Mouse (Mus musculus) adrenal gland, postnatal 25 days (tissue): ENCODE results near the gene Papss2. TPM values are rescaled to one million over a fixed set of nuclear protein-coding genes. Genes with fewer than 3 reads are reported as not detected.

Source experiments
- DNase-seq: peaks from one replicate; pipeline ENCODE4 v3.0.0; 2021; ENCODE audit warnings: mixed read lengths
- long read RNA-seq: library from polyadenylated mRNA; stranded (forward); transcript quantifications from one replicate; pipeline ENCODE4 v2.0.0, GENCODE M21; 2021
- total RNA-seq: library from RNA; stranded (reverse); gene quantifications from 2 replicates; pipeline ENCODE4 v1.2.3, GENCODE M21; 2021

Papss2 gene
- 13.4 and 16.4 TPM in 2 replicates for total RNA-seq
- long read RNA-seq, transcript Papss2-202 (12 exons, 2,047 nt), result major isoform, 6 of 20 reads
- long read RNA-seq, partial matches to known transcripts, result 9 of 20 reads
- long read RNA-seq, other reads (novel, unspliced or antisense), result 5 of 20 reads

DNA sequence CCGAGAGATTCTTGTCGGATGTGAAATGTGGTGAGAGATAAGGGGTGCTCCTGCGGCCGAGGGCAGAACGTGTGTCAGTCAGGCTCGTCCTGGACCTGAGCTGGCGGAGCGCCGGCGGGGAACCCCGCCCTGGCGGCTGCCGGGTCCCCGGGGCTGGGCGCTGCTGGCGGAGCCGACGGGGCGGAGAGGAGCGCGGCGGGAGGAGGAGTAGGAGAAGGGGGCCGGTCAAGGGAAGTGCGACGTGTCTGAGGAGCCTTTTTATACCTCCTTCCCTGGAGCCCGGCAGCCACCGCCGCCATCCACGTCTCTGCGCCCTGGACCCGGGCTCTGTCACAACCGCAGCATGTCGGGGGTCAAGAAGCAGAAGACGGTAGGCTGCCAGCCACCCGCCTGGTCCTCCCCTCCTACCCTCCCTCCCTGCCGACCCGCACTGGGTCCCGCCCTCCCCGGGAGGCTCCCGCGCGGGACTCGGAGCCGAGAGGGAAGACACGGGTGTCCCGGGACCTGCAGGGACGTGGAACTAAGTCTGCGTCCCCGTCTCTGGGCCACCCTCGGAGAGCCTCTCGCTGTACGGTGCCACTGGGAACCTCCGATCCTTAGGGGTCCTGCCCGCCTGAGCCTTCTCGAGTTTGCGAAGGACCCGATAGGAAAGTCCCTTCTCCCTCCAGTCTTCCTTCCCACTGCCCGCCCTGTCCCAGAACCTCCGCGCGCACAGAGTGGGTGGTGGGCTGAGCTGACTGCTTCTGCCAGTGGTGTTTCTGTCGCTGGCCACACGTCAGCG is at the start of gene Papss2:
Gene Papss2, plus strand, starts transcription at position 285 of the 781 bp plus-strand sequence.
- peak; percentile 83 for DNase-seq

GRCm38 (mm10) chr19:32547396-32547795 is 48.2 kb upstream of the Papss2 start:
- peak; percentile 8 for DNase-seq

DNA sequence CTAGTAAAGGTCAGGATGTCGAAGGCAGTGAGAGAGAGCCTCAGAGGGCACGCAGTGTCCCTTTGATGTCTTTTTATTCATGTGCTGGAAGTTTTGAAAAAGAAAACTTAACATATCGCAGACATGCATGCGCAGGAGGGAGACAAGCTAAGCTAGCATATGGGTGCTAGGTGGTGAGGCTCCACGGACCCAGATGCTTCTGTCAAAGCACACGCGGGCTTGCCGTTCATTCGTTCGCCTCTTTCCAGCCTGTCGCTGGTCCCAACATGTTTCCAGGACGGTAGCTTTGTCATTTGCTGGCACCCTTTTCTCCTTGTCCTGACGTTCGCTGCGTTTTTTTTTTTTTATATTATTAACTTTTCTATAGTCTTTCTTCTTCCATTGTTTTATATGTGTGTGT is 47.4 kb upstream of the Papss2 start:
- DNase-seq, result no peak

GRCm38 (mm10) chr19:32550446-32550845 is 45.1 kb upstream of the Papss2 start:
- DNase-seq, result no peak

DNA sequence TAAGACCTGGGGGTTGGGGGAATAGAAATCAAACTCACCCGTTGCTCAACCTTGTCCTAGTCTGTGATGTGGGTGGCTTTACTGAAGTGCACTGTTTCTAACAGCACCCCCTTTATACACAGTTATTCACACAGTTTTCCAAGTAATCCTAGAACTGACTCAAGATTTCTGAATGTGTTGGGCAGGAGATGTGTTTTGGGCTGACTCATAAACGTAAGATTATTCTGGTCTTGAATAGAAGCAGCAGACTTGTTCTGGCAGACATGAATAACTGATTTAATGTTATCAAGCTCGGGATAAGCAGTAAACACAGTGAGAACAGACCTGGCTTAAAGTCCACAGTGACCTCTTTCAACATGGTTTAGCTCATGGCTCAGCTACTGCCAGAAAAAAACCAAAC is 44.1 kb upstream of the Papss2 start:
- no peak for DNase-seq

GRCm38 (mm10) chr19:32552106-32552505 is 43.5 kb upstream of the Papss2 start:
- DNase-seq, result no peak

GRCm38 (mm10) chr19:32553310-32553709 is 42.3 kb upstream of the Papss2 start:
- DNase-seq, result no peak

DNA sequence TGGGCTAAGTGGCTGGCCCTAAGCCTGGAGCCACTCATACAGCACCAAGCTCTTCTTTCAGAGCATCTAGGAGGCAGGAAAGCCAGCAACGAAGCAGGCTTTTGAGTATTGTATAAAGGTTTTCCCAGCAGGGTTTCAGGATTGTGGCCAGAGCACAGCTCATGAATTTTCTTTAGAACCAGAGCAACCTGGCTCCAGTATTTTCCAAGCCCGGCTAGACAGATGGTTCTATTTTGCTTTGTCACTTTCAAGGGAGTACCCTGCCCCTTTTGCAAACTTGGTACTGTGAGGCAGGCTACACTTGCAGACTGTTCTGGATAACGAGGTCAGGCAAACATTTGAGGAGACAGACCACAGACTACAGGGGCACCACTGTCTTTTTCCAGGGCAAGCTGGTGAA is 40.3 kb upstream of the Papss2 start:
- no peak for DNase-seq

DNA sequence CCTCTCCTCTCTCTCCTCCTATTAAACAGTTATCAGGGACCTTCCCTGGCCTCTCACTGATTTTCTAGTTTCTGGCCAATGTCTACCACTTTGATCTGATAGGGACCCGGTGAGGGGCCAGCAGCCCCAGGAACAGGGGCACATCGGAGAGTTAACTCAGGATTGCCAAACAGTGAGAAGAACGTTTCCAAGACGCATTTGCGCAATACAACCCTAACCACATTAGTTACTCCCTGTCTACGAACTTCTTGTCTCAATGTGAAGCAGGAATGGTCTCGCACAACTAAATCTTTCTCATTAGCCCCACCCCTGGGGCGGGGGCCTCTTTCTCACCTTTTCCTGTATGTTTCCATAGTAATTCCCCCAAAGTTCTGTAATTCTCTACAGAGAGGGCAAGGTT is 28.6 kb upstream of the Papss2 start:
- no peak for DNase-seq

DNA sequence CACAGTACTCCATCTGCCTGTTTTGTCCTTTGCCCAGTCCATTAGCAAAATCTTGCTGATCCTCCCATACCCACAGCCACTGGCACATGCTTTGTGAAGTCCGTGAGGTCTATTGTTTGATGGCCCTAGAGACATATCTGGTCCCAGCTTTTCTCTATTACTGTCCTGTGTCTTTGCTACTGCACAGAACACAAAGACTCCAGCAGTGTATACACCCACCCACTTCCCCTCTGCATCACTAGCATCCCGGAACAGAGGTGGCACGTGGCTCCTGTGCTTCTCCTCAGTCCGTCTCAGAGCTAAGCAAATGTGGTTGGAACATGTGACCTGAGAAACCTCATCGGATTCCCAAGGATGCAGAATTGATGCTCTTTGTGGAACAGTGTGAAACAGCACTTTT is 28.1 kb upstream of the Papss2 start:
- DNase-seq, result no peak

DNA sequence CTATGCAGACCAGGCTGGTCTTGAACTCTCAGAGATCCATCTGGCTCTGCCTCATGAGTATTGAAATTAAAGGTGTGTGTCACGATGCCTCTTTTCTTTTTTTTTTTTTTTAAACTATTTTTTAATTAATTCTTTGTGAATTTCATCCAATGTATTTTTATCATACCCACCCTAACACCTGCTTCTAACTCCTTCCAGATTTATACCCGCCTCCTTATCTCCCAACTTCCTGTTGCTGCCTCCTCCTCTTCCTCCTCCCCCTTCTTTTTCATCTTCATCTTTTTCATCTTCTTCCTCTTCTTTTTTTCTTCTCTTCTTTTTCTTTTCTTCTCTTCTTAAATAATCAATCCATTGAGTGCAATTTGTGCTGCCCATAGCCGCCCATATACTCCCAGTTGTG is 27.1 kb upstream of the Papss2 start:
- no peak for DNase-seq

DNA sequence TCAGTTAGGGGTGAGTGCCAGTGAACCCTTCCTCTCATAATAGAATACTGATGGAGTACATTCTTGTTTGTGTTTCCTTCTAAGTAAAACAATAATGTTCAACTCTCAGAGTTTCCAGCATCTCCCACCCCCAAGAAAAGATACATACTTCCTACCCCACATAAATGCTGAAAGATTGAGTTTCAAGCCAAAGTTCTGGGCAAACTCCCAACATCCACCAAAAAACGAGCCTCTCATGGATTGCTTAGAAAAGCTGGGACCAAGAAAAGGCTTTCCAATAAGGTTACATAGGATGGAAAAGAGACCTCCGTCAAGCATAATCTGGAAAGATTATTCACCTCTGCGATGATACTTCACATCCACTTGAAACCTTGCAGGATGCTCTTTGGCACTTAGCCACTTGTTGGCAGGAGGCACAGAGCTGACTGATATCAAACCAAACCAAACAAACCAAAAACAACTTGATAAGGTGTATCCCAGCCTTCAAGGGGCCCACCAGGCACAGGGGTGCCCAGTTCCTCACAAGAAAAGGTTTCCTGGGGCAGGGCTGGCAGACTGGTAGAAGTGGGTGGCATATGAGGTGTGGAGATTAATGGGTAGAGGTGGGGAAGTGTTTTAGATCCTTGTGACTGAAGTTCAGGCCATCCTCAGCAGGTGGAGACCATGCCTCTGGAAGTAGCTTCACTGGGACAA is 26.5 kb upstream of the Papss2 start:
- DNase-seq, result no peak

- no peak for DNase-seq
These were observed 25.9 kb upstream of the Papss2 start for GRCm38 (mm10) chr19:32569725-32570124.

- no peak for DNase-seq
These were observed 23.4 kb upstream of the Papss2 start for GRCm38 (mm10) chr19:32572191-32572590.

DNA sequence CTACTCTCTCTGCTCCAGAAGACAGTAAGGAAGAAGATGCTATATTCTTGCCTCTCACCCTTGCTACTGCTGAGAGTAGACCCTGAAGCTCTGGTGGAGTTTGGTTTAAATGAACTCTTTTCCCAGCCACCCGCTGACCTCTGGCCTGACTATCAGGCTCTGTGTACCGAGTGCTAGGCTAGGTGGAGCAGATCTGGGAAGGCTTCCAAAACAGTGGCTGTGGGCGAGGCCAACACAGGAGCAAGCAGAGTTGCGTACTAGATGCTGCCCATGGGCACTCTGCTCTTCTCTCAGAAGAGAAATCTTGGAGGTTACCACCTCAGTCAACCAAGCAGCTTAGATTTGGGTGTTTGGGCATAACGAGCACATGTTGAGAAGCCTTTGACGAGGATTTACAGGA is 22.3 kb upstream of the Papss2 start:
- peak; percentile 10 for DNase-seq

GRCm38 (mm10) chr19:32574846-32575245 is 20.7 kb upstream of the Papss2 start:
- DNase-seq, result no peak

DNA sequence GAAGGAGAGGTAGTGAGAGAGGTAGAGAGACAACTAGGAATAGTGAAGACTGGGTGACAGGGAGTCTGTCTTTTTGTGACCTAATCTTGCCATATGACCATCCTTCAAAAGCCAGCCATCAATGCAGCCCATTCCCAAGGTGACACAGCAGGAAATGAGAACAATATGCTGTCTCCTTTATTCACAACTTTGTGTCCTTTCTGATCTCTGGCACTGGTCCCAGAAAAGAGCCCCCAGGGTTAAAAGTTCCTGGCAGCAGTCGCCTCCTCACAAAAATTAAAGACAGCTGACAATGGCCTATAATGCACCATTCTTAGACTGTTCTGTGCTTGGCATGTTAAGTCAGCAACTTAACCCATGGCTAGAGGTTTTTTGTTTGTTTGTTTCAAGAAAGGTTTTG is 17.8 kb upstream of the Papss2 start:
- no peak for DNase-seq

GRCm38 (mm10) chr19:32583091-32583766 is 12.4 kb upstream of the Papss2 start:
- DNase-seq, result no peak

GRCm38 (mm10) chr19:32587727-32588126 is 7.9 kb upstream of the Papss2 start:
- DNase-seq, result no peak

GRCm38 (mm10) chr19:32592749-32593148 is 2.8 kb upstream of the Papss2 start:
- no peak for DNase-seq

GRCm38 (mm10) chr19:32593870-32594269 is 1.7 kb upstream of the Papss2 start:
- no peak for DNase-seq

DNA sequence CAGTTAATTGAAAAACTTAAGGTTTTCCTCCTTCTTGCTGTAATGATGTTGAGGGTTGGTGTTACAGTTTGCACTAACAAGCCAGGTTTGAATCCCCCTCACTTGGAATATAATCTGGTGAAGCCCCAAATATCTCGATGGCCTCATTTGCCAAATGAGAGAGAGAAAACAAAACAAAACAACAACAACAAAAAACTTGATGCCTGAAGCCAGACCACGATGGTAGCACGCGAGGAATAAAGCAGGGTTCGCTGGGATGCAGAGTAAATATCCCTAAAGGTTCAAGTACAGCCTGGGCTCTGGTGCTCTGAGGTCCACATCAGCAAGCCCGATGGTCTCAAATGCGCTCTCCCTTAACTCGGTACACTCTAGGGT is 472 bp upstream of the Papss2 start:
- DNase-seq, result no peak

DNA sequence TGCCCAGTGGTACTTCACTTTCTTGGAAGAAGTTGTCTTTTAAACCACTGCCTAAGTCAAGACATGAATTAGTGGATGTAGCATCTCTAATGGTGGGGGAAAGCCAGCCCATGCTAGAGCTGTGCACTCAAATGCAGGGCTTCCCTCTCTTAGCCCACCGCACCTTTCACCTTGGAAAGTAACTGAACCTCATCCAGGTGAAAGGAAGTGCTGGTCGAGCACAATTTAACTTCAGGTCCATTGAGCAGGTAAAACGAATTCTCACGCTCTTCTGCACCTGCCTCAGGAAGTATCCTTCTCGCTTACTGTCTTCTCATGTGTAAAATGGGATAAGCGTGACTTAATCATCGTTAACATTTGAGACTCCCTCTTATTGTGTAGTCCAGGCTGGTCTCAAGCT is 3.4 kb downstream of the Papss2 start:
- DNase-seq, result no peak
